Mouse (Mus musculus): ENCODE data around the gene Gm45785. TPM values are rescaled to one million over a fixed set of nuclear protein-coding genes. Genes with fewer than 3 reads are reported as not detected.

Gene Gm45785
- total and polyA plus RNA-seq, 3 experiments: not detected

DNA sequence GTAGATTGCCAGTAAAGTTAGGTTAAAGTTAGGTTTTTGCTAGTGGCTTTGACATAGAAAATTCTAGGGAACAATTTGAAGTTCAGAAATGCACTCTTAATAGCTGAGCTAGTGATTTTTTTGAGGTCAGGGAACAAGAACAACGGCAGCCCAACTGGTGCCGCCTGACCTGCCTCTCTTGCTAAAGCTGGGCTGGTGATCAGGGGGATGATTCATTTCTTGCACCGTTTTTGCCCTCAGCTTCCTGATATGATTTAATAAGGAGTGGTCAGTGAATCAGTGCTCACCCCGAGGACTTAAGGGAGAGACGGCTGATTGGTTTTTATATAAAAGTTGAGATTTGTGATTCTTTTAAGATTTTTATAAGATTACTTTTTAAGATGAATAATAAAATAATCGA is 24.7 kb downstream of the Gm45785 start:
- H3K4me3 ChIP-seq (ENCODE audit: control insufficient read depth in 1 of 2, insufficient read depth in 1 of 2, low read depth in 2 of 2, low read length in 2 of 2): no peak overlapping the region
- no peak overlapping the region for H3K9ac ChIP-seq (ENCODE audit: control insufficient read depth, low read depth, low read length, poor library complexity, severe bottlenecking)
- TF ChIP-seq MAZ (IDR thresholded peaks at IDR 0.05; ENCODE audit: low read depth, low read length) (no peak), USF1 (IDR thresholded peaks at IDR 0.05; ENCODE audit: low read depth, low read length) (no peak), SIN3A (IDR thresholded peaks at IDR 0.05; ENCODE audit: low read length) (no peak)
- H3K36me3 ChIP-seq (ENCODE audit: control insufficient read depth in 1 of 2, insufficient read depth in 2 of 2, low read length in 2 of 2): no peaks in the 10 kb centered on the region
- DNase-seq (ENCODE audit: low read depth, low spot score): no peak
- H3K9me3 ChIP-seq (replicated peaks; ENCODE audit: insufficient read depth, low read length): no peaks in the 10 kb centered on the region
- H3K79me2 ChIP-seq (ENCODE audit: control insufficient read depth, insufficient read depth, low read length, poor library complexity): no peaks in the 10 kb centered on the region
- no peak overlapping the region for H3K27ac ChIP-seq (ENCODE audit: control insufficient read depth, low read depth, low read length)
- no peaks in the 10 kb centered on the region for H3K4me1 ChIP-seq (ENCODE audit: control insufficient read depth in 1 of 2, insufficient read depth in 2 of 2, low read length in 2 of 2)
- peaks cover 6 to 13% of the 10 kb centered on the region in 2 experiments for H3K27me3 ChIP-seq (ENCODE audit: control insufficient read depth in 1 of 2, insufficient read depth in 2 of 2, low read length in 2 of 2)

DNA sequence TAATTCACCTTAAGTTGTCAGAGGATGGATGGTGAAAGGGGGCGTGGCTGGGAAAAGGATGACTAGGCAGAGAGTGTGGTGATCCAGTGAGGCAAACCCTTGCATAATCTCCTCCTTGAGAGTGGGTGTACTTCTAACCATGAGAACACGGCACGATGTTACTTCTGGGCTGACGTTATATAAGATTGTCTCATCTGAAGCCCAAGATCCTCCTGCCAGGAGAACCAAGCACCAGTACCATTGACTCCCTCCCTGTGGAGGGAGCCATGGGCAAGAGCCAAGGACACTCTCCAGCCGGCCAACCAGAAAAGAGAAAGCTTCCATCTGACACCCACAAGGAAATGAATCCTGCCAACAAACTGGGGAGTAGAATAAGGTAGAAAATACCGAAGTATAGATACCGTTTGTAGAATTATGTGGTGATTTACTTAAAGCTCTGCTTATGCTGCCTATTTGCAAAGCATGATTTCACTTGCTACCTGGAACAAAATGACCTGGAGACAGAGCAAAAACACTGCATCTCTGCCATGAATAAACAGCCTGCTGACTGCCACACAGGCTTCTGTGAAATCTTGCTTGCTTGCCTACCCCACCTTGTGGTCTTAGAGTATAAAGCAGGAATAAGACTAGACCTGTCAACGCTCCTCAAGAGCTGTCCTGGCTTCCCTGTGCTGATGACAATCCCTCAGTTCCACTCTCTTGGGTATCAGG is 27.8 kb downstream of the Gm45785 start:
- DNase-seq (ENCODE audit: low read depth, low spot score): peak; percentile 50
- H3K27me3 ChIP-seq (ENCODE audit: control insufficient read depth in 1 of 2, insufficient read depth in 2 of 2, low read length in 2 of 2): peaks cover 8 to 15% of the 10 kb centered on the region in 2 experiments
- no peak overlapping the region for H3K27ac ChIP-seq (ENCODE audit: control insufficient read depth, low read depth, low read length)
- no peak overlapping the region for H3K9ac ChIP-seq (ENCODE audit: control insufficient read depth, low read depth, low read length, poor library complexity, severe bottlenecking)
- 0 out of 2 replicates have a peak, but pooled peaks have one; percentile 5 for TF ChIP-seq ZC3H11A (IDR thresholded peaks at IDR 0.05; ENCODE audit: low read depth, low read length)
- TF ChIP-seq CTCF (IDR thresholded peaks at IDR 0.05 in 2 of 3, conservative IDR thresholded peaks at IDR 0.05 in 1 of 3; ENCODE audit: control insufficient read depth in 1 of 3, insufficient read depth in 1 of 3, low read depth in 2 of 3, low read length in 3 of 3, poor library complexity in 1 of 3, severe bottlenecking in 1 of 3): peak in 2 of 3 experiments; percentile 32 to 53; a peak in 3 of 6 replicates
- TF ChIP-seq TCF12 (IDR thresholded peaks at IDR 0.05; ENCODE audit: low read depth, low read length): no peak
- no peak for TF ChIP-seq RCOR1 (IDR thresholded peaks at IDR 0.05; ENCODE audit: low read depth, low read length)
- TF ChIP-seq RAD21 (IDR thresholded peaks at IDR 0.05; ENCODE audit: low read depth, low read length): peak; percentile 44
- peak; percentile 53 for TF ChIP-seq SMC3 (IDR thresholded peaks at IDR 0.05; ENCODE audit: low read depth, low read length)
- no peak for TF ChIP-seq GABPA (IDR thresholded peaks at IDR 0.05; ENCODE audit: low read depth, low read length)
- no peak for TF ChIP-seq ETS1 (IDR thresholded peaks at IDR 0.05; ENCODE audit: low read depth, low read length)
- H3K4me3 ChIP-seq (ENCODE audit: control insufficient read depth in 1 of 2, insufficient read depth in 1 of 2, low read depth in 2 of 2, low read length in 2 of 2): no peak overlapping the region
- no peaks in the 10 kb centered on the region for H3K36me3 ChIP-seq (ENCODE audit: control insufficient read depth in 1 of 2, insufficient read depth in 2 of 2, low read length in 2 of 2)
- H3K79me2 ChIP-seq (ENCODE audit: control insufficient read depth, insufficient read depth, low read length, poor library complexity): no peaks in the 10 kb centered on the region
- H3K9me3 ChIP-seq (replicated peaks; ENCODE audit: insufficient read depth, low read length): no peaks in the 10 kb centered on the region
- H3K4me1 ChIP-seq (ENCODE audit: control insufficient read depth in 1 of 2, insufficient read depth in 2 of 2, low read length in 2 of 2): no peaks in the 10 kb centered on the region

DNA sequence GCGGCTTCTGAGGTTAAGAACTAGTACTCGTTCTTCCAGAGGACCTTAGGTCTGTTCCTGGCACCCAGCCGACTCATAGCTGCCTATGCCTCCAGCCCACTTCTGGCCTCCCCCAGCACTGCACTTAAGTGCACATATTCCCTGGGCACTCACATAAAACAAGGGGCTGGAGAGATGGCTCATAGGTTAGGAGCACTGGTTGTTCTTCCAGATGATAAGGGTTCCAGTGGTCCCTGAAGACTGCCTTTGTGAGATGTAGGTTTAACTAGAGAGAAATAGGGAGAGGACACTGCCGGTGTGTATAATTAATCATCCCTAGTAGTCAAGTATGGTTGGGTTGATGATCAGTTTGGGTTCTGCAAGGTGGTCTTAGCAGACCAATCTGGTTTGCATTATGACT is 33.4 kb downstream of the Gm45785 start:
- DNase-seq (ENCODE audit: low read depth, low spot score): no peak
- Histone ChIP-seq H3K36me3 (ENCODE audit: control insufficient read depth in 1 of 2, insufficient read depth in 2 of 2, low read length in 2 of 2) (no peaks in the 10 kb centered on the region), H3K27me3 (ENCODE audit: control insufficient read depth in 1 of 2, insufficient read depth in 2 of 2, low read length in 2 of 2) (peaks cover 7 to 14% of the 10 kb centered on the region in 2 experiments)

More for the DNA sequence above, 33.4 kb downstream of the Gm45785 start:
- H3K27ac ChIP-seq (ENCODE audit: control insufficient read depth, low read depth, low read length): no peak overlapping the region
- no peaks in the 10 kb centered on the region for H3K79me2 ChIP-seq (ENCODE audit: control insufficient read depth, insufficient read depth, low read length, poor library complexity)
- TF ChIP-seq POLR2AphosphoS5 (IDR thresholded peaks at IDR 0.05; ENCODE audit: borderline replicate concordance, low read depth, low read length) (no peak), TCF12 (IDR thresholded peaks at IDR 0.05; ENCODE audit: low read depth, low read length) (no peak), TAL1 (IDR thresholded peaks at IDR 0.05; ENCODE audit: low read length) (no peak)
- no peaks in the 10 kb centered on the region for H3K4me1 ChIP-seq (ENCODE audit: control insufficient read depth in 1 of 2, insufficient read depth in 2 of 2, low read length in 2 of 2)
- H3K4me3 ChIP-seq (ENCODE audit: control insufficient read depth in 1 of 2, insufficient read depth in 1 of 2, low read depth in 2 of 2, low read length in 2 of 2): no peak overlapping the region
- H3K9me3 ChIP-seq (replicated peaks; ENCODE audit: insufficient read depth, low read length): no peaks in the 10 kb centered on the region
- H3K9ac ChIP-seq (ENCODE audit: control insufficient read depth, low read depth, low read length, poor library complexity, severe bottlenecking): no peak overlapping the region

All from MEL (cell line).